Mouse (Mus musculus) bone marrow macrophage, adult 2 months (primary cell): ENCODE data around the gene Strn4.

ENCODE experiments used
- CTCF ChIP-seq: IDR thresholded peaks from 2 replicates; pipeline ENCODE4 v1.5.1; 2012; ENCODE audit warnings: low read depth, mild to moderate bottlenecking, low read length, moderate library complexity
- POLR2A ChIP-seq: IDR thresholded peaks from 2 replicates; pipeline ENCODE4 v1.6.1; 2012; ENCODE audit warnings: mild to moderate bottlenecking, low read depth, low read length, borderline replicate concordance

DNA sequence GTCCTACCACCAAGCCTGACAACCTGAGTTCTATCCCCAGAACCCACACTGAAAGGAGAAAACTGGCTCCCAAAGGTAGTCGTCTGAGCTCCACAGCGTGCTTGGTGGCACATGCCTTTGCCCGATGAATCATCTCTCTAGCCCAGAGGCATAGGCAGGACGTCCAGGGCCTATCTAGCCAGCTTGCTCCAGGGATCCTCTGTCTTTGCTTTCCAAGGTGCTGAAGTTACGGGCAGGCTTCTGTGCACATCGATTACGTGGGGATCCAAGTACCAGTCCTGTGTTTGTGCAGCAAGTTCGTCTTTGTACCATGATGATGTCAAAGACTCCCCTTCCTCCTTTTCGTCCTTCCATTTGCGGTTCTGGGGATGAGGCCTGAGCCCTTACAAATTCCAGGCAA is 55.9 kb downstream of the Strn4 start:
- TF ChIP-seq CTCF, result no peak
- TF ChIP-seq POLR2A, result no peak
